Mouse (Mus musculus) heart, adult 18-20 months (tissue): ENCODE measurements around the gene Ptprd. TPM values are rescaled to one million over a fixed set of nuclear protein-coding genes. Genes with fewer than 3 reads are reported as not detected.
"Not testable (repeated sequence)": the region's sequence is repeated elsewhere in the genome, so short reads cannot be mapped to it uniquely, and the experiment has no call there.

Source experiments
- DNase-seq, 2 experiments: peaks; one replicate each; pipeline ENCODE4 v3.0.0; 2021 to 2022; ENCODE audit warnings: mixed read lengths in 1 of 2
- total RNA-seq, 2 experiments: library from RNA; stranded (reverse); gene quantifications; 2 replicates each; pipeline ENCODE4 v1.2.3; 2021

Ptprd gene
- total RNA-seq, 2 experiments from 2014 or later, result 6.2 to 7.6 TPM

- DNase-seq, result no peak
Observed at GRCm38 (mm10) chr4:76447396-76447795, 1764.4 kb downstream of the Ptprd start.

- no peak for DNase-seq
Observed at GRCm38 (mm10) chr4:76444778-76445177, 1767.0 kb downstream of the Ptprd start.

- no peak for DNase-seq
Observed at GRCm38 (mm10) chr4:76443553-76443952, 1768.2 kb downstream of the Ptprd start.

- peak; percentile 54 to 67 for DNase-seq
Observed at GRCm38 (mm10) chr4:76440791-76441364, 1770.9 kb downstream of the Ptprd start.

GRCm38 (mm10) chr4:76438496-76439079, 1773.2 kb downstream of the Ptprd start:
- no peak for DNase-seq

GRCm38 (mm10) chr4:76438068-76438467, 1773.7 kb downstream of the Ptprd start:
- DNase-seq, result no peak

GRCm38 (mm10) chr4:76435920-76436319, 1775.8 kb downstream of the Ptprd start:
- DNase-seq, result no peak

GRCm38 (mm10) chr4:76429769-76430168, 1782.0 kb downstream of the Ptprd start:
- DNase-seq, result no peak

- DNase-seq, result not testable (repeated sequence)
Observed at GRCm38 (mm10) chr4:76427036-76427435, 1784.7 kb downstream of the Ptprd start.

- no peak for DNase-seq
Observed at GRCm38 (mm10) chr4:76425230-76425575, 1786.6 kb downstream of the Ptprd start.

GRCm38 (mm10) chr4:76424324-76425229, 1787.2 kb downstream of the Ptprd start:
- DNase-seq, result peak; percentile 28 to 33

- no peak for DNase-seq
Observed at GRCm38 (mm10) chr4:76422113-76422512, 1789.6 kb downstream of the Ptprd start.

GRCm38 (mm10) chr4:76419641-76420040, 1792.1 kb downstream of the Ptprd start:
- DNase-seq, result no peak

GRCm38 (mm10) chr4:76417676-76418075, 1794.1 kb downstream of the Ptprd start:
- no peak for DNase-seq

GRCm38 (mm10) chr4:76415624-76416023, 1796.1 kb downstream of the Ptprd start:
- DNase-seq, result no peak

- no peak for DNase-seq
Observed at GRCm38 (mm10) chr4:76414591-76414990, 1797.2 kb downstream of the Ptprd start.

GRCm38 (mm10) chr4:76410053-76410452, 1801.7 kb downstream of the Ptprd start:
- no peak for DNase-seq

- DNase-seq, result no peak
Observed at GRCm38 (mm10) chr4:76409159-76409558, 1802.6 kb downstream of the Ptprd start.

- no peak for DNase-seq
Observed at GRCm38 (mm10) chr4:76405862-76406454, 1805.8 kb downstream of the Ptprd start.

- no peak for DNase-seq
Observed at GRCm38 (mm10) chr4:76403219-76403618, 1808.5 kb downstream of the Ptprd start.

GRCm38 (mm10) chr4:76387887-76388286, 1823.9 kb downstream of the Ptprd start:
- no peak for DNase-seq

- no peak for DNase-seq
Observed at GRCm38 (mm10) chr4:76386978-76387824, 1824.6 kb downstream of the Ptprd start.
